Mouse (Mus musculus) large intestine, adult 2 months (tissue): ENCODE data around the gene Myom1. TPM values are rescaled to one million over a fixed set of nuclear protein-coding genes. Genes with fewer than 3 reads are reported as not detected.

Experiments
- DNase-seq: peaks from one replicate; pipeline ENCODE4 v3.0.0-alpha.2; 2012; ENCODE audit warnings: low read depth, low spot score
- WGBS: fragments of 180-500 bp; shearing (Covaris S2); methylation state at CpG from one replicate; pipeline ENCODE4 v1.1.7; 2018; 5-methylcytosine and 5-hydroxymethylcytosine counted together
- polyA plus RNA-seq: library from polyadenylated mRNA; depleted of rRNA; stranded (reverse); fragments of >200 nt; gene quantifications from 2 replicates; pipeline ENCODE4 v1.2.3, GENCODE M21; 2012; rRNA removed

Myom1 gene
- polyA plus RNA-seq, 1 experiment, result 7.3 TPM

GRCm38 (mm10) chr17:71159720-71160119, 157.3 kb downstream of the Myom1 start:
- 81% methylated on average over 8 of the region's 8 CpGs for WGBS
- no peak for DNase-seq

GRCm38 (mm10) chr17:71160244-71160995, 158.0 kb downstream of the Myom1 start:
- 95% methylated on average over 8 of the region's 8 CpGs for WGBS

GRCm38 (mm10) chr17:71164991-71165390, 162.6 kb downstream of the Myom1 start:
- DNase-seq, result no peak
- WGBS, result 41% methylated on average over 6 of the region's 6 CpGs

More at GRCm38 (mm10) chr17:71160244-71160995, 158.0 kb downstream of the Myom1 start:
- DNase-seq, result no peak

- no peak for DNase-seq
- 79% methylated on average over 5 of the region's 5 CpGs for WGBS
Measured at GRCm38 (mm10) chr17:71168205-71168815, 165.9 kb downstream of the Myom1 start.

- WGBS, result 70% methylated on average over 9 of the region's 9 CpGs
- no peak for DNase-seq
Measured at GRCm38 (mm10) chr17:71168846-71169245, 166.4 kb downstream of the Myom1 start.

GRCm38 (mm10) chr17:71169639-71170038, 167.2 kb downstream of the Myom1 start:
- WGBS, result 93% methylated on average over 1 of the region's 1 CpGs
- DNase-seq, result no peak

GRCm38 (mm10) chr17:71171161-71171560, 168.7 kb downstream of the Myom1 start:
- no peak for DNase-seq
- 52% methylated on average over 4 of the region's 4 CpGs for WGBS

Other genes with a start within 250 kb of the Myom1 start
- gene Tgif1, start 149.1 kb upstream of the Myom1 start, polyA plus RNA-seq, result 44.8 and 50.2 TPM in 2 replicates
- gene Myl12a, start 245 bp downstream of the Myom1 start, polyA plus RNA-seq, result 126 and 152 TPM in 2 replicates
- gene Lpin2, start 179.9 kb downstream of the Myom1 start, polyA plus RNA-seq, result 17.1 and 28.6 TPM in 2 replicates